Comparison of ENCODE assay signal across 8 mouse cellular contexts in genomic region chr4:129190538-129190937, GRCm38 (mm10). TPM values are rescaled to one million over a fixed set of nuclear protein-coding genes. Genes with fewer than 3 reads are reported as not detected.
A peak's percentile ranks its signal among the peaks of the same experiment; 100 is the strongest.
DNase-seq lines count a peak whose midpoint lies in the region; ATAC-seq and TF ChIP-seq lines count a peak whose summit lies in the region.

No protein-coding gene starts in this region.

- peak overlapping the region; percentile 89; the same call in 1 of the 2 replicates for H3K27ac ChIP-seq in forebrain, embryonic 15.5 days (replicated peaks)

- H3K9me3 ChIP-seq in forebrain, embryonic 15.5 days, result no peaks in the 10 kb centered on the region

- no peak for TF ChIP-seq CTCF in lung, adult 2 months (IDR thresholded peaks at IDR 0.05; ENCODE audit: insufficient read depth, low read length)

- H3K36me3 ChIP-seq in forebrain, embryonic 15.5 days, result peaks cover 7% of the 10 kb centered on the region; the same call in 1 of the 2 replicates
- H3K36me3 ChIP-seq in myocyte (ENCODE audit: control insufficient read depth, insufficient read depth), result peaks cover 32% of the 10 kb centered on the region

- WGBS in lung, adult 2 months, result under 1% methylated on average over 12 of the region's 12 CpGs
- WGBS in forebrain, embryonic 15.5 days, result 3% methylated on average over 12 of the region's 12 CpGs

- DNase-seq in lung, adult 2 months, result no peak
- no peak for DNase-seq in lung, adult 18-20 months
- peak; percentile 38 to 41 for DNase-seq in adrenal gland, postnatal 36 days
- peak; percentile 39 for DNase-seq in kidney, postnatal 14 days
- DNase-seq in layer of hippocampus, adult 9-11 months, result no peak
- DNase-seq in left cerebral cortex, adult 8-10 months (ENCODE audit: low spot score in 2 of 2), result no peak

- peak overlapping the region; percentile 74 for H3K4me3 ChIP-seq in lung, adult 2 months (replicated peaks; ENCODE audit: extremely low read depth, low read depth, low read length)
- peak overlapping the region; percentile 84 for H3K4me3 ChIP-seq in forebrain, embryonic 15.5 days
- peak overlapping the region; percentile 99 for H3K4me3 ChIP-seq in myocyte

- no peak for TF ChIP-seq POLR2A in lung, adult 2 months (IDR thresholded peaks at IDR 0.05; ENCODE audit: borderline replicate concordance, extremely low read depth, low read depth, low read length)
- no peak for TF ChIP-seq POLR2A in myocyte (IDR thresholded peaks at IDR 0.05; ENCODE audit: insufficient read length, low read depth)

- peak overlapping the region; percentile 78 for H3K4me2 ChIP-seq in forebrain, embryonic 15.5 days (replicated peaks)
- H3K4me2 ChIP-seq in myocyte (ENCODE audit: low read depth), result peak overlapping the region; percentile 89

- peaks cover 4% of the 10 kb centered on the region for H3K4me1 ChIP-seq in lung, adult 2 months (ENCODE audit: control insufficient read depth, insufficient read depth, low read length)
- peaks cover 27% of the 10 kb centered on the region for H3K4me1 ChIP-seq in forebrain, embryonic 15.5 days

- peaks cover 87% of the 10 kb centered on the region for H3K79me2 ChIP-seq in myocyte (ENCODE audit: control insufficient read depth, insufficient read depth)

- H3K9ac ChIP-seq in forebrain, embryonic 15.5 days (replicated peaks), result peak overlapping the region; percentile 76

- ATAC-seq in forebrain, embryonic 15.5 days (replicated peaks), result no peak

- H3ac ChIP-seq in myocyte (ENCODE audit: control insufficient read depth, insufficient read length), result peak overlapping the region; percentile 63

- H3K27me3 ChIP-seq in forebrain, embryonic 15.5 days, result no peaks in the 10 kb centered on the region
- no peaks in the 10 kb centered on the region for H3K27me3 ChIP-seq in myocyte (ENCODE audit: control insufficient read depth, insufficient read depth, insufficient read length)

TF ChIP-seq in myocyte, 11 proteins besides CTCF, POLR2A, EP300 and RAD21:
- TF ChIP-seq TCF12 (IDR thresholded peaks at IDR 0.05; ENCODE audit: insufficient read depth, poor library complexity, severe bottlenecking) (no peak), CEBPB (IDR thresholded peaks at IDR 0.05; ENCODE audit: insufficient read depth, poor library complexity, severe bottlenecking) (no peak), E2F4 (IDR thresholded peaks at IDR 0.05; ENCODE audit: insufficient read depth) (no peak), MAX (IDR thresholded peaks at IDR 0.05; ENCODE audit: low read depth) (no peak), POLR2AphosphoS2 (IDR thresholded peaks at IDR 0.05; ENCODE audit: insufficient read length, low read depth) (peak; percentile 64)

RNA-seq across cellular contexts. Expression of gene Yars, which starts 1.0 kb away (rescaled TPM):
- polyA plus RNA-seq in lung, adult 2 months (2012; rRNA removed), result 9.0 and 15.4 TPM in 2 replicates
- total RNA-seq in adrenal gland, postnatal 36 days (2021), result 100 to 1,000 TPM in 1 of 2 experiments, 10 to 100 TPM in 1; 95.2 to 102 TPM
- polyA plus RNA-seq in forebrain, embryonic 15.5 days (2015; fragmentation: Nextera tagmentation; extraction: Ambion mirVana), result 106 and 115 TPM in 2 replicates
- polyA plus RNA-seq in myocyte (2012; fragmentation: generic; extraction: Trizol), result 183 TPM
- total RNA-seq in left cerebral cortex, adult 8-10 months (2022), result 10 to 100 TPM; 90.5 to 98.5 (median 96.4) TPM

RNA-seq across cellular contexts. Expression of gene S100pbp, which starts 1.0 kb away (rescaled TPM):
- polyA plus RNA-seq in lung, adult 2 months (2012; rRNA removed), result 8.5 and 10.5 TPM in 2 replicates
- 10 to 100 TPM; 23.1 to 23.6 TPM for total RNA-seq in adrenal gland, postnatal 36 days (2021)
- polyA plus RNA-seq in forebrain, embryonic 15.5 days (2015; fragmentation: Nextera tagmentation; extraction: Ambion mirVana), result 15.3 and 17.2 TPM in 2 replicates
- 7.8 TPM for polyA plus RNA-seq in myocyte (2012; fragmentation: generic; extraction: Trizol)
- total RNA-seq in left cerebral cortex, adult 8-10 months (2022), result 10 to 100 TPM; 44.1 to 52.8 (median 46.3) TPM

RNA-seq across cellular contexts. Expression of gene Fndc5, which starts 53.7 kb away (rescaled TPM):
- 4.5 and 5.5 TPM in 2 replicates for polyA plus RNA-seq in lung, adult 2 months (2012; rRNA removed)
- total RNA-seq in adrenal gland, postnatal 36 days (2021), result 1 to 10 TPM; 2.2 to 7.2 TPM
- polyA plus RNA-seq in forebrain, embryonic 15.5 days (2015; fragmentation: Nextera tagmentation; extraction: Ambion mirVana), result 2.6 and 2.8 TPM in 2 replicates
- 41.3 TPM for polyA plus RNA-seq in myocyte (2012; fragmentation: generic; extraction: Trizol)
- 10 to 100 TPM; 59.2 to 67.3 (median 62.3) TPM for total RNA-seq in left cerebral cortex, adult 8-10 months (2022)

Comparison
In these comparisons a context has a peak if more than half of its experiments do, and no peak if none do; other contexts are left out.
1. DNase-seq: peak in adrenal gland, postnatal 36 days (2 of 2) and kidney, postnatal 14 days (single experiment); none in lung, adult 2 months (single experiment), lung, adult 18-20 months (0 of 2), layer of hippocampus, adult 9-11 months (single experiment) and left cerebral cortex, adult 8-10 months (0 of 2).
2. Peak in every context shown above with its lines, with median percentiles within 50 percentile points of each other: H3K4me3 ChIP-seq.